Mouse (Mus musculus): ENCODE results near the gene Scgb1b7.
"Not testable (repeated sequence)": the region's sequence is repeated elsewhere in the genome, so short reads cannot be mapped to it uniquely, and the experiment has no call there.

DNA sequence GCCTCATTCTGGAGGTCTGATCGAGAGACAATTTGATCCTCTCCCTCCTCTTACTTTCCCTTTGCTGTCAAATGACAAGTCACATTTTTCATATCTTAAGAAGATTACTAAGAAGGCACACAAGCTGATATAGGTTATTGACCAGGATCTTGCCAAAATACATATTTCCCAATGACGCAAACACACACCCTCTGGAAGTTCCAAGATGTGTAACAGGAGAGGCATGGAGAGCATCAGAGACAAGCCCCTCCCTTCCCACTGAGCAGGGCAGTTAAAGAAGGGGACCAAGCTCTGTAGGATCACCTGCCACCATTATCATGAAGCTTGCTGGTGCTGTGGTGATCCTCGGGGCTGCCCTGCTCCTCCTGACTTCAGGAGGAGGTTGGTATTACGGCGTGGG lies at the start of gene Scgb1b7:
- TF ChIP-seq CTCF (IDR thresholded peaks at IDR 0.05; ENCODE audit: low read depth, low read length); POLR2A (IDR thresholded peaks at IDR 0.05; ENCODE audit: extremely low read depth, insufficient read depth, low read length): not testable (repeated sequence)

Measured in liver, adult 2 months (tissue).